Mouse (Mus musculus) stomach, embryonic 15.5 days (tissue): Measurements from ENCODE around the gene Cend1. TPM values are rescaled to one million over a fixed set of nuclear protein-coding genes. Genes with fewer than 3 reads are reported as not detected.

Source experiments
- polyA plus RNA-seq: library from polyadenylated mRNA; unstranded; fragments of >200 nt; fragmentation: Nextera tagmentation; extraction: Ambion mirVana; gene quantifications from 2 replicates; pipeline ENCODE4 v1.2.1, GENCODE M21; 2015

Cend1 gene
- polyA plus RNA-seq, 1 experiment from 2014 or later = 2.5 TPM

Other genes starting within 250 kb of the Cend1 start
- gene Hras, start 235.5 kb downstream of the Cend1 start, polyA plus RNA-seq = 113 and 123 TPM in 2 replicates
- 5.4 and 7.2 TPM in 2 replicates for gene Lrrc56, start 235.3 kb downstream of the Cend1 start, polyA plus RNA-seq
- 2.8 and 2.9 TPM in 2 replicates for gene Lmntd2, start 215.4 kb downstream of the Cend1 start, polyA plus RNA-seq
- 67.7 and 73.3 TPM in 2 replicates for gene Rassf7, start 213.6 kb downstream of the Cend1 start, polyA plus RNA-seq
- 58.8 and 63.4 TPM in 2 replicates for gene Phrf1, start 200.7 kb downstream of the Cend1 start, polyA plus RNA-seq
- 4.6 and 5.7 TPM in 2 replicates for gene Irf7, start 163.0 kb downstream of the Cend1 start, polyA plus RNA-seq
- 14.5 and 18.4 TPM in 2 replicates for gene Cdhr5, start 152.7 kb downstream of the Cend1 start, polyA plus RNA-seq
- 44.2 and 48.8 TPM in 2 replicates for gene Sct, start 150.4 kb downstream of the Cend1 start, polyA plus RNA-seq
- gene Drd4, start 137.5 kb downstream of the Cend1 start, polyA plus RNA-seq = 0.19 and 0.28 TPM in 2 replicates
- gene Deaf1, start 101.8 kb downstream of the Cend1 start, polyA plus RNA-seq = 66.9 and 70.8 TPM in 2 replicates
- gene Tmem80, start 101.8 kb downstream of the Cend1 start, polyA plus RNA-seq = 39.3 and 40.6 TPM in 2 replicates
- 59.6 and 59.7 TPM in 2 replicates for gene Eps8l2, start 90.6 kb downstream of the Cend1 start, polyA plus RNA-seq
- gene Taldo1, start 37.3 kb downstream of the Cend1 start, polyA plus RNA-seq = 347 and 384 TPM in 2 replicates
- 51.1 and 53.0 TPM in 2 replicates for gene Gatd1, start 15.4 kb downstream of the Cend1 start, polyA plus RNA-seq
- 26.9 and 27.2 TPM in 2 replicates for gene Slc25a22, start 8.4 kb upstream of the Cend1 start, polyA plus RNA-seq
- 8.5 and 8.6 TPM in 2 replicates for gene Pidd1, start 14.5 kb upstream of the Cend1 start, polyA plus RNA-seq
- gene Rplp2, start 17.9 kb upstream of the Cend1 start, polyA plus RNA-seq = 1,278 and 1,319 TPM in 2 replicates
- gene Pnpla2, start 25.7 kb upstream of the Cend1 start, polyA plus RNA-seq = 33.5 and 34.6 TPM in 2 replicates
- 27.5 and 32.8 TPM in 2 replicates for gene Cracr2b, start 31.6 kb upstream of the Cend1 start, polyA plus RNA-seq
- gene Cd151, start 37.9 kb upstream of the Cend1 start, polyA plus RNA-seq = 25.6 and 26.6 TPM in 2 replicates
- 67.3 and 71.6 TPM in 2 replicates for gene Polr2l, start 45.6 kb upstream of the Cend1 start, polyA plus RNA-seq
- 69.8 and 72.8 TPM in 2 replicates for gene Tspan4, start 45.7 kb upstream of the Cend1 start, polyA plus RNA-seq
- gene Chid1, start 110.4 kb upstream of the Cend1 start, polyA plus RNA-seq = 50.7 and 58.0 TPM in 2 replicates
- 78.4 TPM in 2 replicates for gene Ap2a2, start 132.7 kb upstream of the Cend1 start, polyA plus RNA-seq
- 2.0 and 3.3 TPM in 2 replicates for gene Muc6, start 225.8 kb upstream of the Cend1 start, polyA plus RNA-seq